Mouse (Mus musculus) layer of hippocampus, postnatal 25 days (tissue): Measurements from ENCODE around the gene Tekt3. TPM values are rescaled to one million over a fixed set of nuclear protein-coding genes. Genes with fewer than 3 reads are reported as not detected.

Experiments
- DNase-seq, 2 experiments: peaks; one replicate each; pipeline ENCODE4 v3.0.0; 2022; ENCODE audit warnings: mixed read lengths in 2 of 2, low spot score in 1 of 2; ENCODE audit errors: extremely low spot score in 1 of 2
- total RNA-seq, 2 experiments: library from RNA; stranded (reverse); gene quantifications; 2 replicates each; pipeline ENCODE4 v1.2.3; 2021

The Tekt3 gene
- total RNA-seq, 2 experiments from 2014 or later = 0.20 TPM; not detected in 1

DNA sequence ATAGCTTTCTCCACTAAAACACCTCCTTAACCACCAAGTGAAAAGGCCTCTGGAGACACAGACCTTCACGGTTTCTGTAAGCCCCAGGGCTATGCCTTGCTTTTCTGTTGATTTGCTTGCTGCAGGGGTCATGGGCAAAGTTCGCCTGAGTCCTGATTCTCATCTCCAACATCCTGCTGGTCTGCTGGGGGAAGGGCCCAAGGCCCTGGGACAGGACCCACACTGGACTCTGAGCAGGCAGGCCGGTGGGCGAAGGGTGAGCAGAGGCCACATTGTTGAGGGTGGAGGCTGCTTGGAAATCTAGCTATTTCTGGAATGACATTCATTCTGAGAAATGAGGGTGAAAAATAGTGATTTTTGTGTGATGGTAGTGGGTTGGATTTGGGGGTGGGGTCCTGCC, 81.4 kb downstream of the Tekt3 start:
- DNase-seq = no peak

DNA sequence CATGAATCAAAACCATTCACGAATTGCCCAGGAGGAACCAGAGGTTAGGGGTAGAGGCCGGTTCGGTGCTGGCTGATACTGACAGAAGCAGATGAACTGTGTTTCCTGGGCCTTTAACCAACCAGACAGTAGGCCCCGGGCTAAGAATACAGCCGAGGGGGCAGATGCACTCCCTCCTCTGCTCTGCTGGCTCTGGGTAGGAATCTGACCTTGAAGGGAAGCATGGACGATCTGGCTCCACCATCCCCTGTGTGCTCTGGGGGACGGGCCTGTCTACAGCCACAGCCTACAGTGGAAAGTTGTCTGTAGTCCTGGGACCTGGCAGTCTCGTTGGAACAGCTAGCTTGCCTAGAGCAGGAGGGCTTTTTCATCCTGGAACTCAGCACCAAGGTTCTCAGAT, 82.0 kb downstream of the Tekt3 start:
- DNase-seq = no peak

Other genes with a start within 250 kb of the Tekt3 start
- gene Trim16, start 241.4 kb upstream of the Tekt3 start, total RNA-seq = 1 to 10 TPM; 2.2 to 2.5 TPM
- gene Fbxw10, start 214.6 kb upstream of the Tekt3 start, total RNA-seq = 1 to 10 TPM; 1.3 to 1.6 TPM
- 10 to 100 TPM; 28.9 to 30.2 TPM for gene Tvp23b, start 182.2 kb upstream of the Tekt3 start, total RNA-seq
- gene Cdrt4, start 110.5 kb upstream of the Tekt3 start, total RNA-seq = under 1 TPM in 1 of 2 experiments, not detected in 1; 0.39 TPM
- gene Pmp22, start 67.3 kb downstream of the Tekt3 start, total RNA-seq = 10 to 100 TPM; 21.8 to 23.6 TPM